Mouse (Mus musculus) lung, embryonic 14.5 days (tissue): ENCODE measurements around the gene Cdh1. TPM values are rescaled to one million over a fixed set of nuclear protein-coding genes. Genes with fewer than 3 reads are reported as not detected.

ENCODE experiments used
- ATAC-seq: fragments of 200-750 bp; cut with Nextera tagmentation; 2 replicates; pipeline ENCODE4 v1.8.0; 2017; ENCODE audit warnings: mild to moderate bottlenecking, moderate TSS enrichment, moderate library complexity; ENCODE audit not compliant: insufficient read depth
- DNase-seq: peaks from one replicate; pipeline ENCODE4 v3.0.0-alpha.2; 2015
- H3K27ac ChIP-seq: fragments of 300-500 bp; sonication (generic); 2 replicates; pipeline ENCODE4 v1.5.1; 2014; ENCODE audit warnings: low read depth, mild to moderate bottlenecking, moderate library complexity
- H3K27me3 ChIP-seq: fragments of 300-500 bp; sonication (generic); 2 replicates; pipeline ENCODE4 v1.6.1; 2014; ENCODE audit warnings: low read length, control low read depth; ENCODE audit not compliant: insufficient read depth
- H3K36me3 ChIP-seq: fragments of 300-500 bp; sonication (generic); 2 replicates; pipeline ENCODE4 v1.6.1; 2014; ENCODE audit warnings: control low read depth; ENCODE audit not compliant: insufficient read depth
- H3K4me1 ChIP-seq: fragments of 300-500 bp; sonication (generic); 2 replicates; pipeline ENCODE4 v1.6.1; 2014; ENCODE audit warnings: antibody characterized with exemption, control low read depth; ENCODE audit not compliant: insufficient read depth
- H3K4me2 ChIP-seq: fragments of 300-500 bp; sonication (generic); 2 replicates; pipeline ENCODE4 v1.6.1; 2014; ENCODE audit warnings: mild to moderate bottlenecking
- H3K4me3 ChIP-seq: fragments of 300-500 bp; sonication (generic); 2 replicates; pipeline ENCODE4 v1.5.1; 2014; ENCODE audit warnings: low read depth, low read length
- H3K9ac ChIP-seq: fragments of 300-500 bp; sonication (generic); 2 replicates; pipeline ENCODE4 v1.6.1; 2014
- H3K9me3 ChIP-seq: fragments of 300-500 bp; sonication (generic); 2 replicates; pipeline ENCODE4 v1.6.1; 2016; ENCODE audit warnings: low read depth, low read length, control low read depth
- CTCF ChIP-seq: IDR thresholded peaks from 2 replicates; pipeline ENCODE4 v1.5.1; 2016; ENCODE audit warnings: antibody characterized with exemption, low read depth
- WGBS: fragments of 180-500 bp; shearing (Covaris S2); extraction: QIAGEN DNeasy Blood & Tissue Kit; methylation state at CpG from one replicate; pipeline ENCODE4 v1.1.7; 2014; 5-methylcytosine and 5-hydroxymethylcytosine counted together
- polyA plus RNA-seq: library from polyadenylated mRNA; unstranded; fragments of >200 nt; fragmentation: Nextera tagmentation; extraction: Ambion mirVana; gene quantifications from 2 replicates; pipeline ENCODE4 v1.2.1, GENCODE M21; 2014

Cdh1 gene
- polyA plus RNA-seq, result 85.3 and 89.8 TPM in 2 replicates

- Histone ChIP-seq H3K9me3 (no peaks in the 10 kb centered on the region), H3K27ac (peak within 1 kb of the TSS; percentile 89), H3K4me2 (peak within 1 kb of the TSS; percentile 61), H3K9ac (peak within 1 kb of the TSS; percentile 60), H3K36me3 (no peaks in the 10 kb centered on the region), H3K4me3 (peak within 1 kb of the TSS; percentile 55), H3K4me1 (no peaks in the 10 kb centered on the region), H3K27me3 (peaks cover 52% of the 10 kb centered on the region)
- TF ChIP-seq CTCF, result no peak
- ATAC-seq (peak; percentile 92), DNase-seq (peak; percentile 80)
- under 1% methylated on average over 53 of the region's 53 CpGs for WGBS
These were observed at the start of gene Cdh1 for GRCm38 (mm10) chr8:106603131-106603819. Gene Cdh1 (plus strand): TSS chr8:106603351.

DNA sequence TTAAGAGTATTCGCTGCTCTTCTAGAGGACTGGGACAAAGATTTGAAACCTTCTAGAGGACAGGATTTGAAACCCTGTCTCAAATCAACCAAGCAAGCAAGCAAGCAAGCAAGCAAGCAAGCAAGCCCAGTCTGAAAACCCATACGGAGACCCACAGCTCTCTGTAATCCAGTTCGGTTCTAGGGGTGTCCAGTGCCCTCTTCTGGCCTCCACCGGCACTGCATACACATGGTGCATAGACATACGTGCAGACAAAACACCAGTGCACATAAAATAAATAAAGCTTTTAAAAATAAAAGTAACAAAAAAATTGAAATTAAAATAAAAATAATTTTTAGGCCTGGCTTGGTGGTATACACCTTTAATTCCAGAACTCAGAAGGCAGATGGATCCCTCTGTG, 49.1 kb upstream of the Cdh1 start:
- Histone ChIP-seq H3K4me1 (no peaks in the 10 kb centered on the region), H3K9me3 (peaks cover 3% of the 10 kb centered on the region; the same call in 1 of the 2 replicates), H3K27me3 (no peaks in the 10 kb centered on the region), H3K4me2 (no peak overlapping the region), H3K9ac (no peak overlapping the region), H3K36me3 (peaks cover 12% of the 10 kb centered on the region; the same call in 1 of the 2 replicates), H3K4me3 (no peak overlapping the region), H3K27ac (no peak overlapping the region)
- 96% methylated on average over 5 of the region's 5 CpGs for WGBS
- ATAC-seq, result no peak
- DNase-seq, result no peak
- TF ChIP-seq CTCF, result peak; percentile 34

DNA sequence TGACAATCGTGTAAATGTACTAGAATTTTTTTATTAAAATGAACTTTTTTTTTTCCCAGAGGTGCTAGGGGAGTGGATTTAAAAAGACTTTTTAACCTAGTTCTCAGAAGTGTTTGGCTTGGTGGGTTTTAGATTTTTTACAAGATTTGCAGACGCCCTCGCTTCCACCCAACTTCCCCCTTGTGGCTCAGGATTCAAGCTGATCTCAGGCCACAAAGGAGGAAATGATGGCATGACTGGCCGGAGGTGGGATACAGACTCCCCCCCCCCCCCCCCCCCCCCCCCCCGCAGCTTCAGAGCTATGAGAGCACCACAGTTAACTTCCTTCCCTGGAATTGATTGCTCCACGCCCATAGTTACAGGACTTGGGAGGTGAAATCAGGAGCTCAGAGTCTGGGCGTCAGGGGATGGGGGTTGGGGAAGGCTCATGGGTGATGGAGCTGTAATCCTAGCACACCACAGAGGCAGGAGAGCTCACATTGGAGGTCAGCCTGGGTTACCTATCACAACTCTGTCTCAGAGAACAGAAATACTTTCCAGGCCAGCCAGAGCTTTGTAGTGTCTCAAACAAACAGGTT, 47.0 kb upstream of the Cdh1 start:
- H3K27ac ChIP-seq, result no peak overlapping the region
- peaks cover 12% of the 10 kb centered on the region; the same call in 1 of the 2 replicates for H3K36me3 ChIP-seq
- no peak for TF ChIP-seq CTCF

DNA sequence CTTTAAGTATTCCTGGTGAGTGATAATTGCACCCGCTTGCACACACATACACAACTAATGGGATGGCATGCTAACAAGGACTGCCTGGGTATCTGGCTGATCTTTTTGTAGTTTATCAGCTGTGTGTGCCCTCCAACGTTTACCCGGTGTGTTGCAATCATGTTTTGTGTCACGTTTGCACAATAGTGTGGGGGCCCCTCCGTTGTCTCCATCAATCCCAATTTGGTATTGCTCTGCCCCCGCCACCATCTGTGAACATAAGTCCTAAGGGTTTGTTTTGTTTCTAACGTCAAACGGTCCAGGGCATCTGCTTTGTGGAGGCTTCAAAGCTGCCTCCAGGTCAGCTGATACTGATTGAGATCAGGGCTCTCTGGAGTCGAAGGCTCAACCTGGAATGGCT, 43.3 kb upstream of the Cdh1 start:
- 34% methylated on average over 9 of the region's 9 CpGs for WGBS
- H3K27me3 ChIP-seq, result no peaks in the 10 kb centered on the region
- H3K27ac ChIP-seq, result no peak overlapping the region
- H3K36me3 ChIP-seq, result no peaks in the 10 kb centered on the region
- no peak overlapping the region for H3K4me3 ChIP-seq
- ATAC-seq (no peak), DNase-seq (no peak)
- no peak overlapping the region for H3K4me2 ChIP-seq
- H3K9ac ChIP-seq, result no peak overlapping the region
- peaks cover 3% of the 10 kb centered on the region; the same call in 1 of the 2 replicates for H3K9me3 ChIP-seq
- no peaks in the 10 kb centered on the region for H3K4me1 ChIP-seq
- TF ChIP-seq CTCF, result no peak

More for the DNA sequence above, 47.0 kb upstream of the Cdh1 start:
- peak; percentile 28 for DNase-seq
- Histone ChIP-seq H3K9me3 (peaks cover 3% of the 10 kb centered on the region; the same call in 1 of the 2 replicates), H3K27me3 (no peaks in the 10 kb centered on the region), H3K4me3 (no peak overlapping the region), H3K4me1 (no peaks in the 10 kb centered on the region), H3K9ac (no peak overlapping the region), H3K4me2 (no peak overlapping the region)
- ATAC-seq, result no peak
- 68% methylated on average over 6 of the region's 7 CpGs for WGBS

- TF ChIP-seq CTCF, result peak; percentile 94
- no peak overlapping the region for H3K27ac ChIP-seq
- H3K9ac ChIP-seq, result no peak overlapping the region
- H3K4me3 ChIP-seq, result no peak overlapping the region
- peaks cover 3% of the 10 kb centered on the region; the same call in 1 of the 2 replicates for H3K9me3 ChIP-seq
- H3K4me2 ChIP-seq, result 0 out of 2 replicates have a peak overlapping the region, but pooled peaks have one; percentile 33
- DNase-seq (peak; percentile 82), ATAC-seq (peak; percentile 84)
- no peaks in the 10 kb centered on the region for H3K27me3 ChIP-seq
- H3K4me1 ChIP-seq, result no peaks in the 10 kb centered on the region
- 24% methylated on average over 21 of the region's 21 CpGs for WGBS
- no peaks in the 10 kb centered on the region for H3K36me3 ChIP-seq
These were observed 41.9 kb upstream of the Cdh1 start for GRCm38 (mm10) chr8:106561097-106561865.

- no peak overlapping the region for H3K9ac ChIP-seq
- DNase-seq (peak; percentile 58), ATAC-seq (peak; percentile 75)
- H3K9me3 ChIP-seq, result no peaks in the 10 kb centered on the region
- TF ChIP-seq CTCF, result no peak
- 58% methylated on average over 3 of the region's 3 CpGs for WGBS
- H3K4me3 ChIP-seq, result no peak overlapping the region
- peak overlapping the region; percentile 73 for H3K27ac ChIP-seq
- H3K4me1 ChIP-seq, result no peaks in the 10 kb centered on the region
- H3K27me3 ChIP-seq, result no peaks in the 10 kb centered on the region
- H3K4me2 ChIP-seq, result no peak overlapping the region
- no peaks in the 10 kb centered on the region for H3K36me3 ChIP-seq
These were observed 39.4 kb upstream of the Cdh1 start for GRCm38 (mm10) chr8:106563691-106564182.
